Mouse (Mus musculus) stomach, embryonic 16.5 days (tissue): ENCODE data around the gene Mrm2. TPM values are rescaled to one million over a fixed set of nuclear protein-coding genes. Genes with fewer than 3 reads are reported as not detected.
"Not testable (repeated sequence)": the region's sequence is repeated elsewhere in the genome, so short reads cannot be mapped to it uniquely, and the experiment has no call there.

Source experiments
- ATAC-seq: fragments of 200-750 bp; cut with Nextera tagmentation; 2 replicates; pipeline ENCODE4 v1.8.0; 2017; ENCODE audit warnings: moderate number of reproducible peaks, moderate TSS enrichment; ENCODE audit not compliant: insufficient read depth, low FRiP score
- H3K27ac ChIP-seq: fragments of 300-500 bp; sonication (generic); 2 replicates; pipeline ENCODE4 v1.5.1; 2014; ENCODE audit warnings: low read length
- H3K27me3 ChIP-seq: fragments of 300-500 bp; sonication (generic); 2 replicates; pipeline ENCODE4 v1.6.1; 2014; ENCODE audit warnings: low read length, control low read depth, mixed read lengths; ENCODE audit not compliant: control insufficient read depth, insufficient read depth
- H3K36me3 ChIP-seq: fragments of 300-500 bp; sonication (generic); 2 replicates; pipeline ENCODE4 v1.6.1; 2014; ENCODE audit warnings: low read length; ENCODE audit not compliant: control insufficient read depth, insufficient read depth
- H3K4me1 ChIP-seq: fragments of 300-500 bp; sonication (generic); 2 replicates; pipeline ENCODE4 v1.6.1; 2014; ENCODE audit warnings: low read length, control low read depth, mixed read lengths; ENCODE audit not compliant: control insufficient read depth, insufficient read depth
- H3K4me2 ChIP-seq: fragments of 300-500 bp; sonication (generic); 2 replicates; pipeline ENCODE4 v1.6.1; 2014; ENCODE audit warnings: low read depth, low read length, mixed read lengths
- H3K4me3 ChIP-seq: fragments of 300-500 bp; sonication (generic); replicated peaks from 2 replicates; pipeline ENCODE4 v1.5.1; 2014; ENCODE audit warnings: mild to moderate bottlenecking, low read length
- H3K9ac ChIP-seq: fragments of 300-500 bp; sonication (generic); 2 replicates; pipeline ENCODE4 v1.6.1; 2014; ENCODE audit warnings: low read length
- H3K9me3 ChIP-seq: fragments of 300-500 bp; sonication (generic); replicated peaks from 2 replicates; pipeline ENCODE4 v1.6.1; 2016; ENCODE audit warnings: low read length, control low read depth; ENCODE audit not compliant: control insufficient read depth
- whole genome bisulfite sequencing: fragments of 180-500 bp; shearing (Covaris S2); extraction: QIAGEN DNeasy Blood & Tissue Kit; methylation state at CpG from one replicate; pipeline ENCODE4 v1.1.7; 2014; 5-methylcytosine and 5-hydroxymethylcytosine counted together
- polyA plus RNA-seq: library from polyadenylated mRNA; unstranded; fragments of >200 nt; fragmentation: Nextera tagmentation; extraction: Ambion mirVana; gene quantifications from 2 replicates; pipeline ENCODE4 v1.2.1, GENCODE M21; 2015

Gene Mrm2
- polyA plus RNA-seq, 1 experiment from 2014 or later: 16.0 TPM

DNA sequence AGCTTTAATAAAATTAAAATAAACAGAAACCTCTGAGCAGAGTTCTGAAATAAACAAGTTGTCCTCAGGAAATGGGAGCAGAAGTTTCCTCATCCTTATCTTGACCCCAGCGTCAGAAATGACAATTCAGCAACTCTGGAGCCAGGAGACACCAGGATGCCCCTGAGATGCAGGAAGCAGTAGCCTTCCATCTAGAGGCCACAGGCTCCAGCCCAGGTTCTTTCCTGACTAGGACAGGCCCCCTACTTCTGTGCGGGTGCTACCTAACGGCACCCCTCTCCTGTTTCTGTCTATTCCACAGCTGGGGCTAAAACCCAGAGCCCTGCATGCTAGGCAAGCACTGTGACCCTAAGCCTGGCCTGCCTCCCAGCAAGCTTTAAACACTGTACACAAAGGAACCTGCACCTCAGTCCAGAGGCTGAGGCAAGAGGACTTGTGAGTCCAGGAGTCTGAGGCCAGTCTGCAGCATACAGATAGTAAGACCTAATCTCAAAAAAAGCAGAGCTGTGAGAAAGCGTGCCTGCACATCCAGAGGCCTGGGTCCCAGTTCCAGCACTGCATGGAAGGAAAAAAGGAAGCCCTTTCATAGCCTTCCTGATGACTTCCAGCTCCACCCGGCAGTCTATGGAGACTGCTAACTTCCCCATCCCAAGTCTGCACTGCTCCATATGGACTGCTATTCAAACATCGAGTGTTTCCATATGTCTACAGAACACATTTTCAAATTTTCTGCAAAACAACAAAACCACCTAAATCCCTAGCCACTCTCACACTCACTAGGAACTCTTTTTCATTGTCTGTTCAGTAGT is 39.0 kb upstream of the Mrm2 start:
- WGBS: 58% methylated on average over 6 of the region's 6 CpGs
- no peaks in the 10 kb centered on the region for H3K9me3 ChIP-seq
- no peak overlapping the region for H3K4me2 ChIP-seq
- ATAC-seq: no peak
- H3K9ac ChIP-seq: peak overlapping the region; percentile 48; the same call in 1 of the 2 replicates
- H3K27me3 ChIP-seq: no peaks in the 10 kb centered on the region
- H3K4me1 ChIP-seq: 0 out of 2 replicates have a peak, but pooled peaks cover 2% of the 10 kb centered on the region
- H3K36me3 ChIP-seq: no peaks in the 10 kb centered on the region
- peak overlapping the region; percentile 55 for H3K27ac ChIP-seq
- no peak overlapping the region for H3K4me3 ChIP-seq

- no peaks in the 10 kb centered on the region for H3K27me3 ChIP-seq
- WGBS: 68% methylated on average over 2 of the region's 2 CpGs
- no peak for ATAC-seq
- H3K9me3 ChIP-seq: no peaks in the 10 kb centered on the region
- H3K27ac ChIP-seq: no peak overlapping the region
- H3K4me2 ChIP-seq: no peak overlapping the region
- no peaks in the 10 kb centered on the region for H3K36me3 ChIP-seq
- no peak overlapping the region for H3K4me3 ChIP-seq
- no peak overlapping the region for H3K9ac ChIP-seq
- H3K4me1 ChIP-seq: 0 out of 2 replicates have a peak, but pooled peaks cover 2% of the 10 kb centered on the region
Observed at GRCm38 (mm10) chr5:140369466-140369865, 37.8 kb upstream of the Mrm2 start.

DNA sequence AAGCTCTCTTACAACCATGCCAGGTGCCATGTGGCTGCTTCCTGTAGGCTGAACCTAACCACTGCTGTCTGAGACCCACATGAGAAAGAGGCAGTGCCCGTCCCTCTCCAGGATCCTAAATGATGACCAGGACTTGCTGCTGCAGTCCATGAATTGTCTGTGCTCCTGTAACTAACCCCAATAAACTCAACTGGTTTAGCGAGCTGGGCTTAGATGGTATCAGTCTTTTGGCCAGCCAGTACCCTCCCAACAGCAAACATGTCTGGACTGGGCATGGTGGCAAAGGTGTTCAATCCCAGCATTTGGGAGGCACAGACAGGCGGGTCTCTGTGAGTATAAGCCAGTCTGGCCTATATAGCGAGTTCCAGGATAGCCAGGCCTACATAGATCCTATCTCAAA is 37.2 kb upstream of the Mrm2 start:
- H3K36me3 ChIP-seq: no peaks in the 10 kb centered on the region
- H3K9ac ChIP-seq: no peak overlapping the region
- no peaks in the 10 kb centered on the region for H3K27me3 ChIP-seq
- H3K27ac ChIP-seq: no peak overlapping the region
- no peaks in the 10 kb centered on the region for H3K9me3 ChIP-seq
- no peak overlapping the region for H3K4me3 ChIP-seq
- 0 out of 2 replicates have a peak, but pooled peaks cover 2% of the 10 kb centered on the region for H3K4me1 ChIP-seq
- ATAC-seq: no peak
- no peak overlapping the region for H3K4me2 ChIP-seq
- 87% methylated on average over 4 of the region's 4 CpGs for WGBS

- H3K9ac ChIP-seq, ATAC-seq, H3K27ac ChIP-seq, H3K27me3 ChIP-seq, H3K4me3 ChIP-seq, H3K4me2 ChIP-seq, H3K9me3 ChIP-seq, H3K36me3 ChIP-seq, H3K4me1 ChIP-seq: not testable (repeated sequence)
- 89% methylated on average over 2 of the region's 2 CpGs for WGBS
Observed at GRCm38 (mm10) chr5:140368126-140368525, 36.4 kb upstream of the Mrm2 start.

GRCm38 (mm10) chr5:140364415-140364814 is 32.7 kb upstream of the Mrm2 start:
- Histone ChIP-seq H3K27me3 (no peaks in the 10 kb centered on the region), H3K9me3 (peaks cover 5% of the 10 kb centered on the region; the same call in 1 of the 2 replicates), H3K4me3 (no peak overlapping the region), H3K4me1 (0 out of 2 replicates have a peak, but pooled peaks cover 2% of the 10 kb centered on the region), H3K9ac (no peak overlapping the region), H3K27ac (no peak overlapping the region), H3K4me2 (no peak overlapping the region), H3K36me3 (no peaks in the 10 kb centered on the region)
- ATAC-seq: no peak
- WGBS: 69% methylated on average over 5 of the region's 5 CpGs

DNA sequence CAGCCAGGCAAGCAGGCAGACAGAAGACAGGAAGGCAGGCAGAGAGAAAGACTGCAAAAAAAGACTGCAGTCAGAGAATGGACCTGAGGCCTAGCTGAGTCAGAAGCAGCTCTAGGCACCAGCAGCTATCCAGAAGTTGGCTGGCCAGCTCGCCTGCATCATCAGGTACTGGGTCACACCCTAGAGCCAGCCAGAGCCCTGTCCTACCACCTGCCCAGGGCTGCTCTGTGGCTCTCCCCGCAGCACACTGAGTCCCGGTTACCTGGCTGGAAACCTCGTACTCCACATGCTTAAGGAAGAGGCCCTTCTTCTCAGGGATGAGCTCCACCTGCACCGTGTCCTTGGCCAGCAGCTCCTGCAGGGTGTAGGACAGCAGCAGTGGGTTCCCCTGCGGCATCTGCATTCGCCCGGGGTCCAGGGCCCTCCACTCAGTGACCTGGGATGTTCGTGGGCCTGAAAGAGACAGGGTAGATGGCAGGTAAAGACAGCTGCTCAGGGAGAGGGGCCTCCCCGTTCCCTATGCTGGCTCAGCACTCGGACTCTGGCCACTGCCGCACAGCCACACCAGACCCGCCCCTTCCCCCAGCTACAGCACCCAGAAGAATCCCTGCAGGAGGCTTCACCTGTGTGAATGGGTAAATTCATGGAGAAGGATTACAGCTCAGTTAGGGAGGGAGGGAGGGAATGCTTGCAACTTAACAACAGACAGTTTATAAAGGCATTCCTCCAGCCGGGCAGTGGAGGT is 28.4 kb upstream of the Mrm2 start:
- Histone ChIP-seq H3K27me3 (no peaks in the 10 kb centered on the region), H3K4me2 (no peak overlapping the region), H3K4me3 (no peak overlapping the region), H3K9ac (no peak overlapping the region), H3K27ac (no peak overlapping the region), H3K36me3 (no peaks in the 10 kb centered on the region), H3K4me1 (no peaks in the 10 kb centered on the region), H3K9me3 (peaks cover 5% of the 10 kb centered on the region; the same call in 1 of the 2 replicates)
- no peak for ATAC-seq
- WGBS: 77% methylated on average over 14 of the region's 14 CpGs

- no peak overlapping the region for H3K9ac ChIP-seq
- no peak overlapping the region for H3K4me2 ChIP-seq
- H3K27me3 ChIP-seq: no peaks in the 10 kb centered on the region
- no peak overlapping the region for H3K27ac ChIP-seq
- H3K36me3 ChIP-seq: peaks cover 6% of the 10 kb centered on the region
- no peak overlapping the region for H3K4me3 ChIP-seq
- 78% methylated on average over 3 of the region's 3 CpGs for WGBS
- no peaks in the 10 kb centered on the region for H3K9me3 ChIP-seq
- no peaks in the 10 kb centered on the region for H3K4me1 ChIP-seq
- no peak for ATAC-seq
Observed at GRCm38 (mm10) chr5:140357466-140357865, 25.8 kb upstream of the Mrm2 start.

GRCm38 (mm10) chr5:140355934-140356333 is 24.2 kb upstream of the Mrm2 start:
- Histone ChIP-seq H3K9ac (no peak overlapping the region), H3K4me3 (no peak overlapping the region), H3K36me3 (peaks cover 9% of the 10 kb centered on the region), H3K9me3 (no peaks in the 10 kb centered on the region), H3K4me1 (no peaks in the 10 kb centered on the region), H3K27ac (no peak overlapping the region), H3K27me3 (no peaks in the 10 kb centered on the region), H3K4me2 (no peak overlapping the region)
- WGBS: 83% methylated on average over 11 of the region's 11 CpGs
- ATAC-seq: no peak

DNA sequence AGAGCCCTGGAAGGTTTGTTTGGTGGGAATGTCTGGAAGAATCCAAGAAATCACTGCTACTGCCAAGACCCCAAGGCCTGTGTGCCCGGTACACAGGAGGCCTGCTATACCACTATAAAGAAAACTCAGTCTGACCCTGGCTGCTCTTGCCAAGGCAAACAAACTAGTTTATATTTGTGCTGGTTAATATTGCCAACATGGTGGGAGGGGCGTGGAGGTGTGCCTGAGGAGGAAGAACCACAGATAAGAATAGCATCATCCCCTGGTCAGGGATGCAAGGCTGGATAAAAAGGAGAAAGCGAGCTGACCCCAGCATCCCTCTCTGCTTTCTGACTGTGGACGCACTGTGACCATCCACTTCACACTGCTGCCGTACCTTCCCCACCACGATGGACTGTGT is 20.7 kb upstream of the Mrm2 start:
- Histone ChIP-seq H3K4me1 (no peaks in the 10 kb centered on the region), H3K9me3 (no peaks in the 10 kb centered on the region), H3K27ac (no peak overlapping the region), H3K36me3 (peaks cover 9% of the 10 kb centered on the region), H3K9ac (no peak overlapping the region), H3K4me2 (no peak overlapping the region), H3K27me3 (no peaks in the 10 kb centered on the region), H3K4me3 (no peak overlapping the region)
- ATAC-seq: no peak
- 91% methylated on average over 6 of the region's 6 CpGs for WGBS
